Mouse (Mus musculus): ENCODE measurements around the gene Maml1. TPM values are rescaled to one million over a fixed set of nuclear protein-coding genes. Genes with fewer than 3 reads are reported as not detected.

Maml1 gene
- polyA plus RNA-seq, 1 experiment from 2014 or later, result 10.0 TPM

GRCm38 (mm10) chr11:50207344-50207743, 84.8 kb downstream of the Maml1 start:
- Histone ChIP-seq H3K27ac (replicated peaks; ENCODE audit: low read depth, low read length) (no peak overlapping the region), H3K36me3 (ENCODE audit: control insufficient read depth, insufficient read depth, low read length) (peaks cover 58% of the 10 kb centered on the region), H3K4me2 (ENCODE audit: low read depth, low read length) (no peak overlapping the region), H3K4me3 (ENCODE audit: low read depth, low read length) (no peak overlapping the region), H3K9ac (ENCODE audit: low read depth, low read length) (no peak overlapping the region), H3K27me3 (replicated peaks; ENCODE audit: control insufficient read depth, insufficient read depth, low read length) (no peaks in the 10 kb centered on the region), H3K9me3 (ENCODE audit: control insufficient read depth, low read length) (no peaks in the 10 kb centered on the region), H3K4me1 (ENCODE audit: control insufficient read depth, insufficient read depth, low read length) (peaks cover 14% of the 10 kb centered on the region; the same call in 1 of the 2 replicates)
- 96% methylated on average over 13 of the region's 14 CpGs for WGBS
- no peak for ATAC-seq (ENCODE audit: low read depth)
- no peak for DNase-seq (ENCODE audit: low spot score)

GRCm38 (mm10) chr11:50206037-50206436, 86.1 kb downstream of the Maml1 start:
- Histone ChIP-seq H3K4me3 (ENCODE audit: low read depth, low read length) (no peak overlapping the region), H3K9ac (ENCODE audit: low read depth, low read length) (no peak overlapping the region), H3K27ac (replicated peaks; ENCODE audit: low read depth, low read length) (no peak overlapping the region), H3K27me3 (replicated peaks; ENCODE audit: control insufficient read depth, insufficient read depth, low read length) (no peaks in the 10 kb centered on the region), H3K4me2 (ENCODE audit: low read depth, low read length) (no peak overlapping the region), H3K9me3 (ENCODE audit: control insufficient read depth, low read length) (no peaks in the 10 kb centered on the region), H3K36me3 (ENCODE audit: control insufficient read depth, insufficient read depth, low read length) (peaks cover 71% of the 10 kb centered on the region), H3K4me1 (ENCODE audit: control insufficient read depth, insufficient read depth, low read length) (peaks cover 11% of the 10 kb centered on the region; the same call in 1 of the 2 replicates)
- no peak for ATAC-seq (ENCODE audit: low read depth)
- no peak for DNase-seq (ENCODE audit: low spot score)
- 90% methylated on average over 2 of the region's 2 CpGs for WGBS

Small RNA genes within 50 kb of the gene (microRNA-seq; reads per million reads assigned to microRNA genes)
- not detected for gene Mir6919 (ENCODE audit: borderline number of aligned reads)

Other genes starting within 250 kb of the Maml1 start
- 40.1 and 44.0 TPM in 2 replicates for gene Tbc1d9b, start 160.9 kb downstream of the Maml1 start, polyA plus RNA-seq (2014; fragmentation: Nextera tagmentation; extraction: Ambion mirVana)
- gene Mrnip, start 117.9 kb downstream of the Maml1 start, polyA plus RNA-seq (2014; fragmentation: Nextera tagmentation; extraction: Ambion mirVana), result 17.7 and 19.8 TPM in 2 replicates
- gene Sqstm1, start 81.5 kb downstream of the Maml1 start, polyA plus RNA-seq (2014; fragmentation: Nextera tagmentation; extraction: Ambion mirVana), result 239 and 247 TPM in 2 replicates
- gene Mgat4b, start 81.4 kb downstream of the Maml1 start, polyA plus RNA-seq (2014; fragmentation: Nextera tagmentation; extraction: Ambion mirVana), result 22.5 and 22.6 TPM in 2 replicates
- gene Ltc4s, start 53.7 kb downstream of the Maml1 start, polyA plus RNA-seq (2014; fragmentation: Nextera tagmentation; extraction: Ambion mirVana), result 3.7 and 5.2 TPM in 2 replicates
- gene Canx, start 33.4 kb upstream of the Maml1 start, polyA plus RNA-seq (2014; fragmentation: Nextera tagmentation; extraction: Ambion mirVana), result 258 and 271 TPM in 2 replicates
- 0.35 TPM in 1 of 2 replicates, not detected in the other for gene Cby3, start 62.2 kb upstream of the Maml1 start, polyA plus RNA-seq (2014; fragmentation: Nextera tagmentation; extraction: Ambion mirVana)
- gene Hnrnph1, start 84.7 kb upstream of the Maml1 start, polyA plus RNA-seq (2014; fragmentation: Nextera tagmentation; extraction: Ambion mirVana), result 386 and 420 TPM in 2 replicates
- 22.2 and 23.1 TPM in 2 replicates for gene Rufy1, start 138.8 kb upstream of the Maml1 start, polyA plus RNA-seq (2014; fragmentation: Nextera tagmentation; extraction: Ambion mirVana)

Measured in embryonic facial prominence, embryonic 14.5 days (tissue).